Mouse (Mus musculus) liver, postnatal 0 days (tissue): ENCODE measurements at regions not wholly inside any gene's neighbourhood (a gene's known extent, or its start where the extent isn't known, plus 50 kb on each side); places are given as distances from the start of the nearest gene placed in this dataset.
A peak's percentile ranks its signal among the peaks of the same experiment; 100 is the strongest.

Source experiments
- ATAC-seq: fragments of 200-750 bp; cut with Nextera tagmentation; 2 replicates; pipeline ENCODE4 v1.8.0; 2017; ENCODE audit warnings: mild to moderate bottlenecking, moderate library complexity
- DNase-seq: peaks from one replicate; pipeline ENCODE4 v3.0.0-alpha.2; 2016
- H3K27ac ChIP-seq: fragments of 300-500 bp; sonication (generic); 2 replicates; pipeline ENCODE4 v1.5.1; 2014; ENCODE audit warnings: antibody characterized with exemption, moderate library complexity, mild to moderate bottlenecking, low read depth
- H3K27me3 ChIP-seq: fragments of 300-500 bp; sonication (generic); 2 replicates; pipeline ENCODE4 v1.6.1; 2014; ENCODE audit warnings: low read length, control low read depth, mixed read lengths; ENCODE audit not compliant: insufficient read depth
- H3K36me3 ChIP-seq: fragments of 300-500 bp; sonication (generic); replicated peaks from 2 replicates; pipeline ENCODE4 v1.6.1; 2014; ENCODE audit warnings: mild to moderate bottlenecking, control low read depth, low read length, moderate library complexity, mixed read lengths; ENCODE audit not compliant: insufficient read depth
- H3K4me1 ChIP-seq: fragments of 300-500 bp; sonication (generic); 2 replicates; pipeline ENCODE4 v1.6.1; 2014; ENCODE audit warnings: antibody characterized with exemption, mild to moderate bottlenecking, control low read depth; ENCODE audit not compliant: insufficient read depth
- H3K4me2 ChIP-seq: fragments of 300-500 bp; sonication (generic); 2 replicates; pipeline ENCODE4 v1.6.1; 2014; ENCODE audit warnings: low read depth, mild to moderate bottlenecking, low read length, moderate library complexity, mixed read lengths
- H3K4me3 ChIP-seq: fragments of 300-500 bp; sonication (generic); 2 replicates; pipeline ENCODE4 v1.5.1; 2014; ENCODE audit warnings: low read depth, low read length
- H3K9ac ChIP-seq: fragments of 300-500 bp; sonication (generic); replicated peaks from 2 replicates; pipeline ENCODE4 v1.6.1; 2014; ENCODE audit warnings: mild to moderate bottlenecking, moderate library complexity
- H3K9me3 ChIP-seq: fragments of 300-500 bp; sonication (generic); 2 replicates; pipeline ENCODE4 v1.6.1; 2016; ENCODE audit warnings: mild to moderate bottlenecking, control low read depth, low read length, mixed read lengths
- CTCF ChIP-seq: sonication (generic); IDR thresholded peaks from 2 replicates; pipeline ENCODE4 v1.5.1; 2016; ENCODE audit warnings: antibody characterized with exemption, low read depth
- EP300 ChIP-seq: IDR thresholded peaks from 2 replicates; pipeline ENCODE4 v1.6.1; 2016; ENCODE audit warnings: antibody characterized with exemption, low read depth, mild to moderate bottlenecking
- whole genome bisulfite sequencing: fragments of 180-500 bp; shearing (Covaris S2); extraction: QIAGEN DNeasy Blood & Tissue Kit; methylation state at CpG from one replicate; pipeline ENCODE4 v1.1.7; 2014; ENCODE audit not compliant: insufficient replicate concordance; 5-methylcytosine and 5-hydroxymethylcytosine counted together

DNA sequence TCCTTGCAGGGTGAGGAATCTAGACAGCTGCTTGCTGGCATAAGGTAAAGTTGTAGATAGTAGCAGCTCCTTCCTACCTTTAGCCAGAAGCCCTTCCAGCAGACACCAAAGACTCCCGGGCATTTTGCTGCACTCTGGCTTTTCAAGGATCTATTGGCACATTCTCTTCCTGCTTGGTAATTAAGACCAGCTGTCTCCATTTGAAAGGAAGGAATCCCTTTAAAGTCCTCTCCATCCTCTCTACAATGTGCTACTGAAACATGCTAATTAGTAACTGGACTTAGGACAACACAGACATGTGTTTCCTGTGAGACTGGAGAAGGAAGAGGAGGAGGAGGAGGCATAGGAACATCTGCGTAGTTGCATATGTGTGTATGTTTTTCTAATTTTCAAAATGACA, 189.3 kb downstream of the Csl start:
- H3K27ac ChIP-seq = no peak overlapping the region
- DNase-seq (no peak), ATAC-seq (no peak)
- H3K36me3 ChIP-seq = no peaks in the 10 kb centered on the region
- 49% methylated on average over 2 of the region's 2 CpGs for WGBS
- H3K4me3 ChIP-seq = no peak overlapping the region
- TF ChIP-seq EP300 = no peak
- no peak for TF ChIP-seq CTCF
- H3K27me3 ChIP-seq = no peaks in the 10 kb centered on the region
- H3K9ac ChIP-seq = no peak overlapping the region
- H3K4me2 ChIP-seq = no peak overlapping the region
- no peaks in the 10 kb centered on the region for H3K4me1 ChIP-seq
- no peaks in the 10 kb centered on the region for H3K9me3 ChIP-seq

DNA sequence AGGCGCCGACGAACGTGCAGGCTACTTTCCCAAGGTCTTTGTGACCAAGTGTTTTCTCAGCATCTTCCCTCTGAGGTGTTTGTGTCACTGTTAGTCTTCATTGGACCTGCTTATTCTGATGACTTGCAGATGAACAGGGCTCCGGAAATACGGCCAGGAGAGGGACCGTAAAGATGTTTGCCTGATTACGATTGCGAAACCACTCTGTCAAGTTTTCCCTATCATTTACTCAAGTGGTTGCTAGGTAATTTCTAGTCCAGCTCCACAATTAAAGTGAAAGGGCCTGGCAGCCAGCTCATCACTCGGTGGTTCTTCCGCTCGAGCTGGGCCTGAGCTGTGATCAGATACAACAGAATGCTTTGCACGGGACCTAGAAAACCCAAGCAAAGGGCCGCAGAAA, 185.5 kb downstream of the Csl start:
- H3K4me1 ChIP-seq = no peaks in the 10 kb centered on the region
- H3K4me2 ChIP-seq = no peak overlapping the region
- no peak overlapping the region for H3K9ac ChIP-seq
- no peaks in the 10 kb centered on the region for H3K9me3 ChIP-seq
- TF ChIP-seq CTCF (no peak), EP300 (no peak)
- no peak for DNase-seq
- 63% methylated on average over 14 of the region's 14 CpGs for WGBS
- H3K27ac ChIP-seq = no peak overlapping the region
- no peaks in the 10 kb centered on the region for H3K36me3 ChIP-seq
- H3K4me3 ChIP-seq = no peak overlapping the region
- no peaks in the 10 kb centered on the region for H3K27me3 ChIP-seq
- no peak for ATAC-seq

DNA sequence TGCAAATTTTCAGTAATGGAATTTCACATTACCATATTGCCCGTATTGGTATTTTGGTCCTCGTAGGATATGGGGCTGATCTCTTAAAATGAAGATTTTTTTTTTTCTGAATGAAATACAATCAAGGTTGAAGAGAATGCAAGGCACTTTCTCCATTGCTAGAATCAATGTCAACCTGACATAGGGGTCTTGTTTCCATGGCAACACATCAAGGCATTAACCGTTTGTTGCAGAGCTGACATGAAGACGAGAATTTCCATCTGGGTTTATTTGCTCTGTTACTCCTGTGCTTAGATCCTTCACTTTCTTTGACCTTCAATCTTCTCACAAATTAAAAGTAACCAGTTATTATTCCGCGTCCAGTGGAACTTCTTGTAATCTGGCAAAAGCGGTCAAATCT, 184.2 kb downstream of the Csl start:
- DNase-seq = no peak
- Histone ChIP-seq H3K27me3 (no peaks in the 10 kb centered on the region), H3K4me2 (no peak overlapping the region), H3K27ac (no peak overlapping the region), H3K36me3 (no peaks in the 10 kb centered on the region), H3K4me1 (no peaks in the 10 kb centered on the region), H3K9me3 (no peaks in the 10 kb centered on the region), H3K4me3 (no peak overlapping the region), H3K9ac (no peak overlapping the region)
- WGBS = 82% methylated on average over 7 of the region's 7 CpGs
- TF ChIP-seq CTCF = no peak
- no peak for TF ChIP-seq EP300
- ATAC-seq = no peak

DNA sequence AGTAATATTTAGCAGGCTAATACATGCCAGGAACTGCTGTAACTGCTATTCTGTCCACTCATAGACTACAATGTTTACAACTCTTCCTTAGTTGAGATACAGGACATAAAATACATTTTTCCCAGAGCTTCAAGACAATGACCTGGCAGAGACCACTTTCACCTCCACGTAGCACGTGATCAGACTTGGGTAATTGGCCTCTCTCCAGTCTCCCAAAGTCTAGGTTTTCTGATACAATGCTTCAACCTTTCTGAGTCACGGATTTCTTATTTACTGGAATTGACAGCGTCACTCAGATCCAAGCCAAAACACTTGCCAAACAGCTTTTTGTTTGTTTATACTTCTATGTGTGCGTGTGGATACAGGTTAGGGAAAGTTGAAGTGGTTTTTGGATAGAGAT, 183.2 kb downstream of the Csl start:
- Histone ChIP-seq H3K27me3 (no peaks in the 10 kb centered on the region), H3K4me3 (no peak overlapping the region), H3K4me2 (no peak overlapping the region), H3K9me3 (no peaks in the 10 kb centered on the region), H3K4me1 (peaks cover 4% of the 10 kb centered on the region; the same call in 1 of the 2 replicates), H3K27ac (no peak overlapping the region), H3K9ac (no peak overlapping the region), H3K36me3 (no peaks in the 10 kb centered on the region)
- ATAC-seq (no peak), DNase-seq (no peak)
- WGBS = 63% methylated on average over 5 of the region's 5 CpGs
- TF ChIP-seq EP300 = no peak
- no peak for TF ChIP-seq CTCF

DNA sequence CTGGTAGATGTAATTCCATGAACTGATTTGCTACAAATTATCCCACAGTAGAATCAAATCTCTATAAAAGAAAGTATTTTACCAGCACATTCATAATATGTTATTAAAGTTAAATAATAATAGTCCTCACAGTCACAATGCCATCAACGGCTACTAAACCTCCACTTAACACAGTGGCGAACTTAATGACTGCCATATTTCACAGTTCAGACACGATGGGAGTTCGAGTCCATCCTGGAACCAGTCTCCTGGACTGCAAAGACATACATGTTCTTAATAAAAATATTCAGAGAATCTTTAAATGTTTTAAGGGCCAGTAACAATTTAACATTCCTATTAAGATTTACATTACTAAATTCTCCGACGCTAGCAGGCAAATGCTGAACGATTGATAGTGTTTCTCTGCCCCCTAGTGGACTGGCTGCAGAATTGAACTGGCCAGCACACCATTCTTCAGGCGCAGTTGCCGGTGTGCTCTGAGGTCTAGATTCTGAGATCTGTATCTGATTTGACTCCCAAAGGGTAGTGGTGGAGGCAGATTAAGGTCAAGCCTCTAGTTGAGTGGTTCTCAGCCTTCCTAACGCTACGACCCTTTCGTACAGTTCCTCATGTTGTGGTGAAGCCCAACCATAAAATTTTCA, 182.3 kb downstream of the Csl start:
- no peak overlapping the region for H3K4me3 ChIP-seq
- no peak overlapping the region for H3K27ac ChIP-seq
- 23% methylated on average over 12 of the region's 12 CpGs for WGBS
- H3K9ac ChIP-seq = no peak overlapping the region
- H3K9me3 ChIP-seq = no peaks in the 10 kb centered on the region
- H3K4me1 ChIP-seq = peaks cover 4% of the 10 kb centered on the region; the same call in 1 of the 2 replicates
- ATAC-seq (no peak), DNase-seq (peak; percentile 48)
- no peaks in the 10 kb centered on the region for H3K27me3 ChIP-seq
- H3K36me3 ChIP-seq = no peaks in the 10 kb centered on the region
- TF ChIP-seq EP300 = no peak
- peak; percentile 90 for TF ChIP-seq CTCF
- no peak overlapping the region for H3K4me2 ChIP-seq

DNA sequence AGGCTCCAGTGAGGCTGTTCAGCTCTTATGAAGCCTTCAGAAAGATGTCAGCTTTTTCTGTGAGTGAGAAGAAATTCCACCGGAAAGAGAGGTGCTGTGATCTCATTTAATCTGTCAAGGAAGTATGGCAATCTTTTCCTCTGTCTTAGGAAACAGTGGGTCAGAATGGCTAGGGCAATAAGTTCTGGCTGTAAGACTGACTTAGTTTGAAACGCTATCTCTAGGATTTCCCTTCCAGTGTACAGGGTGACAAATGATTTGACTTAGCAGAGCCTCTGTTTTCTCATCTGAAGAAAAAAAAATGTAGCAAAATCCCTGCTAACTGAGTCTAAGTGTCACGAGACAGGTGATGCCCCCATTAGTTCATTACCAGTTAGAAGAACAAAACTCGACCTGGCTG, 181.1 kb downstream of the Csl start:
- TF ChIP-seq CTCF (no peak), EP300 (no peak)
- ATAC-seq (no peak), DNase-seq (no peak)
- Histone ChIP-seq H3K4me3 (no peak overlapping the region), H3K4me1 (peaks cover 4% of the 10 kb centered on the region; the same call in 1 of the 2 replicates), H3K27me3 (no peaks in the 10 kb centered on the region), H3K27ac (no peak overlapping the region), H3K9ac (no peak overlapping the region), H3K4me2 (no peak overlapping the region), H3K36me3 (no peaks in the 10 kb centered on the region), H3K9me3 (no peaks in the 10 kb centered on the region)
- 48% methylated on average over 4 of the region's 4 CpGs for WGBS

DNA sequence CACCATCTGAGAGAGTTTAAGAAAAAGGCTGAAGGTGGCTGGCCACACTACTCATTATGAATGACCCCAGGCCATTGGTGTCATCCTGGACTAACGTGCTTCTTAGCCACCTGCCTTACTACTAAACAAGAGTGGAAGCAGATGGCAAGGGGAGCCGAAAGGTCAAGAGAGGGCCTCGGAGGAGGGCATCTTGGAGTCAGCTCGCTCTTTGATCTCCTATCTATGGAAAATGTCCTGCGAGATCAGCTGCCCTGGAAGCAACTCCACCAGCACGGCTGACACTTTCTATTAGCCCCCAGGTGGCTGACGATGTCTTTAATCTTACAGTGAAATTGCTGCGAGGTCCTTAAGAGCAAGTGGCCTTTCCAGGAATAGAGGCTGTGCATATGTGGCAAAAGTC, 179.3 kb downstream of the Csl start:
- H3K36me3 ChIP-seq = no peaks in the 10 kb centered on the region
- ATAC-seq (no peak), DNase-seq (no peak)
- peaks cover 4% of the 10 kb centered on the region; the same call in 1 of the 2 replicates for H3K4me1 ChIP-seq
- no peak overlapping the region for H3K9ac ChIP-seq
- H3K9me3 ChIP-seq = no peaks in the 10 kb centered on the region
- no peaks in the 10 kb centered on the region for H3K27me3 ChIP-seq
- H3K4me3 ChIP-seq = no peak overlapping the region
- no peak for TF ChIP-seq CTCF
- no peak for TF ChIP-seq EP300
- no peak overlapping the region for H3K4me2 ChIP-seq
- 63% methylated on average over 8 of the region's 8 CpGs for WGBS
- H3K27ac ChIP-seq = no peak overlapping the region
